Mouse (Mus musculus) urinary bladder, postnatal 36 days (tissue): ENCODE results near the gene Zbtb26.
A peak's percentile ranks its signal among the peaks of the same experiment; 100 is the strongest.

Experiments
- DNase-seq, 2 experiments: peaks; one replicate each; pipeline ENCODE4 v3.0.0; 2022; ENCODE audit warnings: low spot score in 2 of 2, mixed read lengths in 1 of 2

Zbtb26 gene

DNA sequence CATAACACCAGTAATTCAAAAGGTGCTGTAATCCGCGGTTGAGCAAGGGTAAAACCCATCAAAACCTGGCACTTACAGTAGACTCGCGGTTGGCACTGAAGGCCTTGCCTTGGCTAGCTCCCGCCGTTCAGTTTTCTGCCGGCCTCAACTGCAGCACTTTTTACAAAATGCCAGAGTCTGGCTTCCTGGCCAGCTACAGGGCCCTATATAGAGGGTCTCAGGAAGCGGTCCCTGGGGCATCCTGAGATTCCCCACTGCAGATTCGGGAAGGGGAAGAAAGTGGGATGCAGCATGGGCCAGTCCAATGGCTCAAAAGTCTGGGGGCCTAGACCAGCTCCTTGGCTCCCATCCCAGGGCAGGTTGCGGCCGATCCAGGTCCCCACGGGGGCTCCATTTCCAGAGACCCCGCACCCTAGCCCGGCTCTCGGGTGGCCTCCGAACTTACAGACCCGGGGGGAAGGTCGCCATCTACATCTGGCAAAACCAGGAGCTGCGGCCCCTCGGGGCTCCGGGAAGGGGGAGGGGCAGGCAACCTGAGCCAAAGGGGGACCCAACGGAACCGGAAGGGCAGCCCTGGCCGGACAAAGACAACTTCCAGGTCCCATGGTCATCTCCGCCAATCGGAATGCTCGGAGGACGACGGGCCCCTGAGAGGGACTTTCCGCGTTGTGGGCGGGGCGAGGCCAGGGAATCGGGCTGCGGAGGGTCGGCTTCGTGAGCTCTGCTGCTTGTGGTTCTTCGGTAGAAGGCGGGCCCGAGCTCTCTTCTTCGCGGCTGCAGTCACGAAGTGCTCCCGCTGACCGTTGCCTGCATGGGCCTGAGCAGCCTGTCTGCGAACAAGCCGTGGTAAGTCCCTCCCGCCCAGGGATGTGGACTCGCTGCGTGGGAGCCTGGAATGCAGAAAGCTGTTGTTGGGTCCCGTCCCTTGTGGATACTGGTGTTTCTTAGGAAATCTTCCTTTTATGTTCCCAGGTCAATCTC is at the start of gene Zbtb26, which contains the start of the genes Zbtb6 and Rabgap1:
Gene Zbtb26 (minus strand): TSS at position 525 of the 981 bp plus-strand sequence.
Gene Zbtb6 (minus strand): TSS at position 561 of the 981 bp plus-strand sequence.
Gene Rabgap1 (plus strand): TSS at position 669 of the 981 bp plus-strand sequence.
- peak; percentile 91 to 96 for DNase-seq

DNA sequence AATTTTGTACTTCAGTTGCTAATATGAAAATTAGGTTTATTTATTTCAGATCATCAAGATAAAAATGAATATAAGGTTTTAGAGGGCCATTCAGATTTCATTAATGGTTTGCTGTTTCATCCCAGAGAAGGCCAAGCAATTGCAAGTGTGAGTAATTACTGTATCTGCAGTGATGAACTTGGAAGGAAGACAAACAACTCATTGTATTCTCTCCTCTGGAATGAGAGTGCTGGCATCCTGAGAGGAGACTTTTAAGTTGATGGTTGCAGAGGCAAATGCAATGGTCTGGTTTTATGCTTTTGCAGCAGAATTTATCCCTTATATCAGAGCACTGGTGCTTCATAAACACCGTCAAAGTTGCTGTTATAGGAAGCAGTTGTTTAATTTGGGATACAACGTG is 46.0 kb upstream of the Zbtb26 start:
- DNase-seq = no peak

GRCm38 (mm10) chr2:37486408-37486807 is 43.5 kb upstream of the Zbtb26 start:
- no peak for DNase-seq

GRCm38 (mm10) chr2:37485370-37485769 is 42.4 kb upstream of the Zbtb26 start:
- DNase-seq = peak in 1 of 2 experiments; percentile 6

- no peak for DNase-seq
These were observed 41.2 kb upstream of the Zbtb26 start for GRCm38 (mm10) chr2:37484165-37484564.

DNA sequence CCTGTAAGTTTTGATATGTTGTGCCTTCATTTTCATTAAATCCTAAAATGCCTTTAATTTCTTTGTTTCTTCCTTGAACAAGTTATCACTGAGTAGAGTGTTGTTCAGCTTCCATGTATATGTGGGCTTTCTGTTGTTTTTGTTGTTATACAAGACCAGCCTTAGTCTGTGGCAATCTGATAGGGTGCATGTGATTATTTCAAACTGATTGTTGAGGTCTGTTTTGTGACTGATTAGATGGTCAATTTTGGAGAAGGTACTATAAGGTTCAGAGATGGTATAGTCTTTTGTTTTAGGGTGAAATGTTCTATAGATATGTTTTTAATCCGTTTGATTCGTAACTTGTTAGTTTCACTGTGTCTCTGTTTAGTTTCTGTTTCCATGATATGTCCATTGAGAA is 37.1 kb upstream of the Zbtb26 start:
- DNase-seq = no peak

GRCm38 (mm10) chr2:37479559-37479958 is 36.6 kb upstream of the Zbtb26 start:
- DNase-seq = no peak

DNA sequence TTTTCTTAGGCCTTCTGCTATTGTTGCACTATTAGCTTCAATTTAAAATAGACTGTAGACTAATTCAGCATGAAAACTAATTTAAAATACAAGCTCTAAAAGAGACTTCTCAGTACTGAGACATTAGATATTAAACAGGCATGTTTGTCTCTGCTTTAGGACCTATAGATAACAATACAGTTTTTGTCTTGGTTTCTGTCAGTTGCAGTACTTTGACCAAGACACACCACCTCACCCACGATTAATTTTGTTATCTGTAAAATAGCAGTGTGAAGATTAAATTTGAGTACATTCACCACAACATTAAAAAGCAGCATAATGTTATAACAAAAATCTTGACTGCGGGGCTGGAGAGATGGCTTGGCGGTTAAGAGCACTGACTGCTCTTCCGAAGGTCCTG is 23.3 kb upstream of the Zbtb26 start:
- DNase-seq = no peak

- DNase-seq = no peak
These were observed 17.8 kb upstream of the Zbtb26 start for GRCm38 (mm10) chr2:37460707-37461106.

GRCm38 (mm10) chr2:37452376-37452760 is 9.4 kb upstream of the Zbtb26 start:
- no peak for DNase-seq

DNA sequence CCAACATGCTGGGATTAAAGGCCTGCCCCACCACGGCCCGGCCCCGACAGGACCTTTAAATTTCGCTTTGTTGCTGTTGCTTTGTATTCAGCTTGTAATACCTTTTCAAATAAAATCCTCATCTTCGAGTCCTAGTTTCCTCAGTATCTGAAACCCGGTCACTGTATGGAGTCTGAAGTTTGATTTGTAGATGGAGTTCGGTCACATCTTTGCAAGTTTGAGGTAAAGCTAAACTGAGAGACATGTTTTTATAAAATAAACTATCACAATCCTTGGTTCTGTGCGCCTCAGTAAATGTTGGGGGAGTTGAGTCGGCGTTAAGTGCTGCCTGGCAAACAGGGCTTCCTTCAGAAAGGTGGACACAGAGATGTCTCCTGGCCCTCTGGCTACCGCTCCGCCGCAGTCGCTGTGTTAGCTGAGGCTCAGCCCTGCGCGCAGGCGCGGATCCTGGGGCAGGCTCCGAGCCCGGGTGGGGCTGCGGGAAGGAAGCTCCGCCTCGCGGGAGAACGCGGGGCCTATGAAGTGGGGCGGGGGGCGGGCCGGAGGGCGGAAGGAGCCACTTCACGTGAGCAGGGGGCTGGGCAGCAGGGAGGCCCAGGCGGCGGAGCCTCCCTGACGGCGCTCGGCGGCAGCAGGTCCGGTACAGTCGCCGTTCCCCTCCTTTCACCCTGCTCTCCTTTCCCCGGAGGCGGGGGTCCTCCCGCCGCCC is 8.9 kb upstream of the Zbtb26 start:
- peak; percentile 89 to 94 for DNase-seq

- no peak for DNase-seq
These were observed 11.3 kb downstream of the Zbtb26 start for GRCm38 (mm10) chr2:37431609-37432008.

GRCm38 (mm10) chr2:37430593-37431464 is 12.1 kb downstream of the Zbtb26 start:
- DNase-seq = peak; percentile 73 to 83

GRCm38 (mm10) chr2:37423671-37424070 is 19.3 kb downstream of the Zbtb26 start:
- DNase-seq = no peak

DNA sequence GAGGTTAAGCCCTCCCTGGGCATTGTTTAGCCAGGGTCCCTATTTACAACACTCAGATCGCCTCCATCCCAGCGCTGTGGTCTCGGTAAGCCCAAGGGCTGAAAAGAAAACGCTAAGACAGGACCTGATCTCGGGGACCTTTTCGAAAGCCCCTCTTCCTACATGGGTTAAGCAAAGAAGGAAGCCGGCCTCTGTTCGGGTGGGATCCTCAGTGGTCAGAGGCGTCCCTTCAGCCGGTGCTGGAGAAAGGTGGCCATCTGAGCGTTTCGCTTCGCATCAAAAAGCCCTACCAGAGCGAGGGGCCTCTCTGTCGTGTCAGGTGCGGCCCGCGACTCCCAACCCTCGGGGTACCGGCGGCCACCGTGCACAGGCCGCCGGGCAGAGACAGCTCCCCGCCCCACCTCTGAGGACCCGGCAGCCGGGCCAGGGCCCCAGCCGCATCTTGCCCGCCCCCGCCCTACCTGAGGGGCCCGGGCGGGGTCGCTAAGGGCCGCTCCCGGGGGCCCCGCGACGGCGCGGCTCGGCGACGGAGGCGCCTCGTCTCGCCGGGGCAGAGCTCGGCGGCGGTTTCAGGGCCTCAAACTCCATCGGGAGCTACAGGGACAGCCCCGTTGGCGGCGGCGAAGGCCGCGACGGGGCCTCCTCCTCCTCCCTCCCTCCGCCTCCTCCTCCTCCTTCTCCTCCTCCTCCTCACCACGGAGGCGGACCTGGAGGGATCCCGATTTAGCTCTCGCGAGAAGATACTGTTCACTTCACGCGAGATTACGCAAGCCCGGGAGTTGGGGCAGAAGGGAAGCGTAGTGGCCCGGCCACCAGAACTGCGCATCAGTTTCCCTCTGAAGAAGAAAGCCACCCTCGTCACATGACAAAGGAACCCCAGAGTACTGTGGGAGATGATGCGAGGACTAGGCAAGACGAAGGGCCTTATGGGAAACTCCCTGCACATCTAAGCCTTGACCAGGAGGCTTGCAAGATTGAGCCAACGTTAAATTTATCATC is 20.3 kb downstream of the Zbtb26 start, which contains the start of gene Rc3h2:
Gene Rc3h2 (minus strand): TSS at position 598 of the 999 bp plus-strand sequence.
- peak; percentile 94 for DNase-seq

DNA sequence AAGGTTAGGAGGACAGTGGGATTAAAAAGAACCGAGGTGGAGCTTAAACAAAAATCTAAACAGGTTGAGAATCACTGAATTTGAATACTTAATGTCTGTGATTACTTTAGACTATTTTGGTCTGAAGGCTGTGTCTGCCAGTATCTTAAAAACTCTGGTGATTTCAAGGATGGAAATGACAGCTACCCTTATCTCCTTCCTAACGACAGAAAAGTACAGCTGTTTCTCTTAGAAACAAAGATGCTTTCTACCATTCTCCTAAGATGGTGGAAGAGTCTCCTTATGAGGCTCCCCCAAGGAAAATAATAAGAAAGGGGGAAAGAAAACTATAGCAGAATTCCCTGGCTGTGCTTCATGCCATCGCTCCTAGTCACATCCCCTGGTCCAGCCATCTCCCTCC is 21.0 kb downstream of the Zbtb26 start:
- no peak for DNase-seq

- DNase-seq = no peak
These were observed 47.4 kb downstream of the Zbtb26 start for GRCm38 (mm10) chr2:37395539-37395938.

DNA sequence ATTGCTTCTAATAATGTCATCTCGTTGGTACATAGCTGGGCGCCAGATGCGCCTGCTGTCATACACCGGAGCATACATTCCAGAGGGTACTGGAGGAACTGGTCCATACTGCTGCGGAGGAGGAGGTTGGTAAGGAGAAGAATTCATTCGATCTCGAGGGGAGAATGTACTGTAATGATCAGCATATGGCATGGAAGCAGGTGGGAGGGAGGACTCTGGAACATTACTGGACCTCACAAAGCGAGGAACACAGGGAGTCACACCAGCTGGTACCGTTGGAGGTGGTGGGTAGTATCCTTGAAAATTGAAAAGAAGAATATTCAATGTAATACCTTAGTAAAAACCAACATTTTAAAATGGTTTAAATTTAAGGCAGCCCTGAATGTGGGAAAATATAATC is 60.0 kb downstream of the Zbtb26 start:
- no peak for DNase-seq
